Mouse (Mus musculus) midbrain, embryonic 12.5 days (tissue): ENCODE results near the gene Rabggtb. TPM values are rescaled to one million over a fixed set of nuclear protein-coding genes. Genes with fewer than 3 reads are reported as not detected.
"Not testable (repeated sequence)": the region's sequence is repeated elsewhere in the genome, so short reads cannot be mapped to it uniquely, and the experiment has no call there.

Experiments used
- ATAC-seq: fragments of 200-750 bp; cut with Nextera tagmentation; 2 replicates; pipeline ENCODE4 v1.8.0; 2017; ENCODE audit warnings: low read depth, moderate TSS enrichment, moderate library complexity; ENCODE audit not compliant: low FRiP score
- H3K27ac ChIP-seq: fragments of 300-500 bp; sonication (generic); replicated peaks from 2 replicates; pipeline ENCODE4 v1.5.1; 2016; ENCODE audit warnings: mild to moderate bottlenecking
- H3K27me3 ChIP-seq: fragments of 300-500 bp; sonication (generic); 2 replicates; pipeline ENCODE4 v1.6.1; 2016; ENCODE audit warnings: mild to moderate bottlenecking
- H3K36me3 ChIP-seq: fragments of 300-500 bp; sonication (generic); 2 replicates; pipeline ENCODE4 v1.6.1; 2016
- H3K4me1 ChIP-seq: fragments of 300-500 bp; sonication (generic); 2 replicates; pipeline ENCODE4 v1.6.1; 2016
- H3K4me2 ChIP-seq: fragments of 300-500 bp; sonication (generic); replicated peaks from 2 replicates; pipeline ENCODE4 v1.6.1; 2016; ENCODE audit warnings: mild to moderate bottlenecking, moderate library complexity
- H3K4me3 ChIP-seq: fragments of 300-500 bp; sonication (generic); 2 replicates; pipeline ENCODE4 v1.5.1; 2016; ENCODE audit warnings: mild to moderate bottlenecking
- H3K9ac ChIP-seq: fragments of 300-500 bp; sonication (generic); replicated peaks from 2 replicates; pipeline ENCODE4 v1.6.1; 2016; ENCODE audit warnings: mild to moderate bottlenecking, moderate library complexity
- H3K9me3 ChIP-seq: fragments of 300-500 bp; sonication (generic); 2 replicates; pipeline ENCODE4 v1.6.1; 2016; ENCODE audit warnings: mild to moderate bottlenecking
- WGBS: fragments of 180-500 bp; shearing (Covaris S2); methylation state at CpG from one replicate; pipeline ENCODE4 v1.1.7; 2016; 5-methylcytosine and 5-hydroxymethylcytosine counted together
- polyA plus RNA-seq: library from polyadenylated mRNA; unstranded; fragments of >200 nt; fragmentation: Nextera tagmentation; extraction: Ambion mirVana; gene quantifications from 2 replicates; pipeline ENCODE4 v1.2.1, GENCODE M21; 2016

The Rabggtb gene
- polyA plus RNA-seq, 1 experiment from 2014 or later, result 38.4 TPM

- Histone ChIP-seq H3K9me3 (no peaks in the 10 kb centered on the region), H3K4me3 (no peak overlapping the region), H3K27ac (no peak overlapping the region), H3K27me3 (no peaks in the 10 kb centered on the region), H3K4me2 (no peak overlapping the region), H3K9ac (no peak overlapping the region), H3K4me1 (no peaks in the 10 kb centered on the region), H3K36me3 (no peaks in the 10 kb centered on the region)
- WGBS, result 82% methylated on average over 8 of the region's 8 CpGs
- no peak for ATAC-seq
Observed at GRCm38 (mm10) chr3:153889188-153889781, 23.5 kb downstream of the Rabggtb start.

- WGBS, result 81% methylated on average over 6 of the region's 6 CpGs
- Histone ChIP-seq H3K4me3 (no peak overlapping the region), H3K9ac (no peak overlapping the region), H3K27ac (no peak overlapping the region), H3K4me2 (no peak overlapping the region), H3K27me3 (no peaks in the 10 kb centered on the region), H3K36me3 (no peaks in the 10 kb centered on the region), H3K9me3 (no peaks in the 10 kb centered on the region), H3K4me1 (no peaks in the 10 kb centered on the region)
- no peak for ATAC-seq
Observed at GRCm38 (mm10) chr3:153888141-153888540, 24.7 kb downstream of the Rabggtb start.

- Histone ChIP-seq H3K27ac (no peak overlapping the region), H3K27me3 (no peaks in the 10 kb centered on the region), H3K4me2 (no peak overlapping the region), H3K36me3 (no peaks in the 10 kb centered on the region), H3K9ac (no peak overlapping the region), H3K4me1 (no peaks in the 10 kb centered on the region), H3K9me3 (no peaks in the 10 kb centered on the region), H3K4me3 (no peak overlapping the region)
- no peak for ATAC-seq
Observed at GRCm38 (mm10) chr3:153886296-153886695, 26.5 kb downstream of the Rabggtb start.

- ATAC-seq, result no peak
- WGBS, result 87% methylated on average over 5 of the region's 5 CpGs
Observed at GRCm38 (mm10) chr3:153871396-153871795, 41.4 kb downstream of the Rabggtb start.

GRCm38 (mm10) chr3:153867149-153868136 is 45.4 kb downstream of the Rabggtb start:
- H3K36me3 ChIP-seq, result no peaks in the 10 kb centered on the region
- no peak for ATAC-seq
- no peak overlapping the region for H3K9ac ChIP-seq
- no peak overlapping the region for H3K27ac ChIP-seq
- H3K4me3 ChIP-seq, result no peak overlapping the region
- no peaks in the 10 kb centered on the region for H3K4me1 ChIP-seq
- WGBS, result 75% methylated on average over 14 of the region's 14 CpGs
- no peak overlapping the region for H3K4me2 ChIP-seq
- H3K9me3 ChIP-seq, result no peaks in the 10 kb centered on the region
- no peaks in the 10 kb centered on the region for H3K27me3 ChIP-seq

More at GRCm38 (mm10) chr3:153871396-153871795, 41.4 kb downstream of the Rabggtb start:
- no peaks in the 10 kb centered on the region for H3K9me3 ChIP-seq
- H3K27ac ChIP-seq, result no peak overlapping the region
- H3K9ac ChIP-seq, result no peak overlapping the region
- H3K4me3 ChIP-seq, result no peak overlapping the region
- H3K4me2 ChIP-seq, result no peak overlapping the region
- H3K36me3 ChIP-seq, result no peaks in the 10 kb centered on the region
- H3K4me1 ChIP-seq, result no peaks in the 10 kb centered on the region
- no peaks in the 10 kb centered on the region for H3K27me3 ChIP-seq

GRCm38 (mm10) chr3:153864636-153865429 is 48.0 kb downstream of the Rabggtb start:
- Histone ChIP-seq H3K27ac (no peak overlapping the region), H3K27me3 (no peaks in the 10 kb centered on the region), H3K4me3 (no peak overlapping the region), H3K4me2 (no peak overlapping the region), H3K9me3 (no peaks in the 10 kb centered on the region), H3K9ac (no peak overlapping the region), H3K4me1 (no peaks in the 10 kb centered on the region), H3K36me3 (no peaks in the 10 kb centered on the region)
- no peak for ATAC-seq
- 88% methylated on average over 4 of the region's 4 CpGs for WGBS

GRCm38 (mm10) chr3:153863816-153864215 is 49.0 kb downstream of the Rabggtb start:
- Histone ChIP-seq H3K9ac (no peak overlapping the region), H3K27me3 (no peaks in the 10 kb centered on the region), H3K9me3 (no peaks in the 10 kb centered on the region), H3K27ac (no peak overlapping the region), H3K4me1 (0 out of 2 replicates have a peak, but pooled peaks cover 2% of the 10 kb centered on the region), H3K36me3 (no peaks in the 10 kb centered on the region), H3K4me2 (no peak overlapping the region), H3K4me3 (no peak overlapping the region)
- ATAC-seq, result no peak
- WGBS, result 81% methylated on average over 2 of the region's 2 CpGs

GRCm38 (mm10) chr3:153860392-153860791 is 52.4 kb downstream of the Rabggtb start:
- ATAC-seq, result not testable (repeated sequence)

GRCm38 (mm10) chr3:153858350-153859001 is 54.3 kb downstream of the Rabggtb start:
- Histone ChIP-seq H3K9ac (no peak overlapping the region), H3K36me3 (no peaks in the 10 kb centered on the region), H3K4me2 (no peak overlapping the region), H3K9me3 (no peaks in the 10 kb centered on the region), H3K27ac (no peak overlapping the region), H3K4me3 (no peak overlapping the region), H3K27me3 (no peaks in the 10 kb centered on the region), H3K4me1 (0 out of 2 replicates have a peak, but pooled peaks cover 2% of the 10 kb centered on the region)
- WGBS, result 78% methylated on average over 10 of the region's 10 CpGs
- ATAC-seq, result no peak

More at GRCm38 (mm10) chr3:153860392-153860791, 52.4 kb downstream of the Rabggtb start:
- H3K4me1 ChIP-seq, H3K36me3 ChIP-seq, H3K9me3 ChIP-seq, H3K27ac ChIP-seq, H3K9ac ChIP-seq, H3K4me3 ChIP-seq, H3K27me3 ChIP-seq, H3K4me2 ChIP-seq: not testable (repeated sequence)
- WGBS, result 90% methylated on average over 8 of the region's 8 CpGs
